Mouse (Mus musculus) adrenal gland, postnatal 10 days (tissue): Measurements from ENCODE around the gene Rpl36al. TPM values are rescaled to one million over a fixed set of nuclear protein-coding genes. Genes with fewer than 3 reads are reported as not detected.
A peak's percentile ranks its signal among the peaks of the same experiment; 100 is the strongest.

Source experiments
- DNase-seq: peaks from one replicate; pipeline ENCODE4 v3.0.0; 2021; ENCODE audit warnings: mixed read lengths
- long read RNA-seq, 2 experiments: library from polyadenylated mRNA; stranded (forward); transcript quantifications; one replicate each; pipeline ENCODE4 v2.0.0; 2021
- total RNA-seq, 2 experiments: library from RNA; stranded (reverse); gene quantifications; 2 replicates each; pipeline ENCODE4 v1.2.3; 2021

The Rpl36al gene
- 100 to 1,000 TPM; 453 to 493 TPM for total RNA-seq
- long read RNA-seq, experiment 1, transcript Rpl36al-202 (1 exons, 1,276 nt) = minor isoform, 48 of 480 reads
- long read RNA-seq, experiment 1, transcript Rpl36al-201 (2 exons, 526 nt) = major isoform, 421 of 480 reads
- long read RNA-seq, experiment 1, partial matches to known transcripts = 0 of 480 reads
- long read RNA-seq, experiment 1, other reads (novel, unspliced or antisense) = 7 of 480 reads
- long read RNA-seq, experiment 2, transcript Rpl36al-202 (1 exons, 1,276 nt) = minor isoform, 27 of 293 reads
- long read RNA-seq, experiment 2, transcript Rpl36al-201 (2 exons, 526 nt) = major isoform, 261 of 293 reads
- long read RNA-seq, experiment 2, partial matches to known transcripts = 0 of 293 reads
- long read RNA-seq, experiment 2, other reads (novel, unspliced or antisense) = 4 of 293 reads

- DNase-seq = peak; percentile 99
These were observed at the start of gene Rpl36al, which contains the start of gene Mgat2 for GRCm38 (mm10) chr12:69183583-69184308. TSS of gene Rpl36al (minus strand) at chr12:69184083. TSS of gene Mgat2 (plus strand) at chr12:69184157.

DNA sequence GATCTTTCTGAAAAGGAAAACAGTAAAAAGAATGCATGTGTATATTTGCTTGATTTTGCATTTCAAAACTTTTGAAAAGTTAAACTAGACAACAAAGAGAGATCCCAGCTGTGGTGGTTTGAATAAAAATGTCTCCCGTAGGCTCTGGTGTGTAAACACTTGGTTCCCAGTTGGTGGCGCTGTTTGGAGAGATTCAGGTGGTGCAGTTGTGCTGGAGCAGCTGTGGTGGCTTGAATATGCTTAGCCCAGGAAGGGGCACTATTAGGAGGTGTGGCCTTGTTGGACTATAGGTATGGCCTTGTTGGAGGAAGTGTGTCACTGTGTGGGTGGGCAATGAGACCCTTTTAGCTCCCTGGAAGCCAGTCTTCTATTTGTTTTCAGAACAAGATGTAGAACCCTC, 45.4 kb upstream of the Rpl36al start:
- peak; percentile 28 for DNase-seq

DNA sequence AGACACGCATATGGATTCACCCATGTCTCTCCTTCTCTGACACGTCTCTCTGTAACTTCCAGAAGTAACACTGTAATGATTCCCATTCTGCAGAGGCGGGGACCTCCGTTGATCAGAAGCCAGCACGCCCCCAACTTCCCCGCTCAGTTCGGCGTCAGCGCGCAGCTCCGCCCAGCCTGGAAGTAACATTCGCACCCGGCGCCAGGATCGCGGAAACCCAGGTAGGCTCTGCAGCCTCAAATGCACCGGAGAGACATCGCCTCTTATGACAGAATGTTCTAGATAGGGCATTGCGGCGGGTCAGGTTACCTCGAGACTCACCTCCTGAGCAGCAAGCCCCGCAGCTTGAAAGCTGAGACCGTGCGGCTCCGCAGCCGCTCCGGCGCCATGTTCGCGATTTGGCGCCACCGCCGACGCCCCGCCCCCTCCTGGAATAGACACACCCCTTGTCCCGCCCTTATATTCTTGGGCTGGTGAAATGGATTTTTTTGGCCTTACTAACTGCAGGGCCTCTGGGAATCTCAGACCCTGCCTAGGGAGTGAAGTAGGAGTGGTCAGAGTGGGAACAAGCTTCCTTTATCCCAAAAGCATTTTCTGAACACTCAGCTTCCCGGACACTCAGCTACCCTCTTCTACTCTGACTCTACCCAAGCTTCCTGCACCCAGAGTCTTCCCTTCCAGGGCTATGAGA, 44.0 kb upstream of the Rpl36al start, which contains the start of gene Pole2:
TSS of gene Pole2 (minus strand) at position 420 of the 691 bp plus-strand sequence.
- DNase-seq = peak; percentile 96

DNA sequence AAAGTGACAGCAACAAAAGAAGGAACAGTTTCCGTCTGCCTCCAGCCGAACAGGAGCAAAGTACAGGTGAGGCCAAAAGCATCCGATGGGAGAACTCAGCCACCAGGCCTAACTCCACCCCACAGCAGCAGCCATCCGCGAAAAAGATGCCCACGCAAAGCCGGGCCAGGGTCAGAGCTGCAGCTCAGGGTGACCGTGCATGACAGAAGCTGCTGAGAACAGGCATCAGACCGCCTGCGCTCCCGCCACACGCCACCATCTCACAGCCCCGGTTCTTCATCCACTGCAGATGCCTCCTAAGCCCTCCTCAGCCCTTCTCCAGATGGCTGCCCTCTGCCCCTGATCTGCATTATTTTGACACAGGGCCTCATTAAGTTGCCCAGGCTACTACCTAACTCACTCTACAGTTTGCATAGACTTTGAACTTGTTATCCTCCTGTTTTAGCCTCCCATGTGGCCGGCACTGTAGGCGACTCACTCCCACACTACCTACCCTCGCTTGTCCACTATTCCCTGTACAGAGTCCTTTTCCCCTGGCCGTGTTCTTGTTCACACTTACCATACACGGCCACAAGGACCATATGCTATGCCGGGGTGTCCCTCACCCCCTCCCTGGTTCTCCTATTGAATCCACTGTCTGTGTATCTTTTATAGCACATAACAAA, 36.9 kb upstream of the Rpl36al start:
- DNase-seq = no peak

DNA sequence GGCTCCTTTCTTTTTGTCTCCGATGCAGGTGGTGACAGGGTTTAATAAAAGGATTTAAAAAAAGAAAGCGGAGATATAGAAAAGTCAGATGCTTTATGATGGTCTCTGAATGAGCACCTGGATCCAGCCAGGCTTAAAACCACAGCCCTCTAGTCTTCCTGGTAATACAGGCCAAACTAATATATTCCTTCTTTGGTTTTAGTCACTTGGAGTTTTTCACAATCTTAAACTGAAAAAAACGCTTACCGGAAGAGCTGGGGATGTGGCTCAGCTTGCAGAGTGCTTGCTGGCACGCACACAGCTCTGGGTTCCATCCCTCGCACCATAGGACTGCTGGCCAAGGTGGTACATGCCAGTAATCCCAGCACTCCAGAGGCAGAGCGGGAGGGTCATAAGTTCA, 32.7 kb upstream of the Rpl36al start:
- DNase-seq = no peak

GRCm38 (mm10) chr12:69215000-69215785, 31.3 kb upstream of the Rpl36al start:
- peak; percentile 67 for DNase-seq

DNA sequence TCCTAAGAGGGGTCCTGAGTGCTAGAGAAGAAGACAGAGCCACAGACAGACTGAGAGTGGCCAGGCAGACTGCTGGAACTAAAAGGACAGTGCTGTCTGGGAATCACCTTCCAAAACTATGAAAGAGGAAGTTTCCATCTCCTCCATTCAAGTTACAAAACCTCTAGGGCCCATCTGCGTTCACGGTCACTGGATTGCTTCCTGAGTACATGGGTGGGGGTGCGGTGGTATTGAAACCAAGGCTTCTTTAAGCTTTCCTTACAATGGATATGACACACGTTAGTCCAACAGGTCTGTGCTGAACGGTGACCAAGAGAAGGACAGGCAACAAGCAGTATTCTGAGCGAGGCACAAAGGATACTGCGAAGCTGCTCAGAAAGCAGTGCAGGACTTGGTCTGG, 30.5 kb upstream of the Rpl36al start:
- DNase-seq = no peak

DNA sequence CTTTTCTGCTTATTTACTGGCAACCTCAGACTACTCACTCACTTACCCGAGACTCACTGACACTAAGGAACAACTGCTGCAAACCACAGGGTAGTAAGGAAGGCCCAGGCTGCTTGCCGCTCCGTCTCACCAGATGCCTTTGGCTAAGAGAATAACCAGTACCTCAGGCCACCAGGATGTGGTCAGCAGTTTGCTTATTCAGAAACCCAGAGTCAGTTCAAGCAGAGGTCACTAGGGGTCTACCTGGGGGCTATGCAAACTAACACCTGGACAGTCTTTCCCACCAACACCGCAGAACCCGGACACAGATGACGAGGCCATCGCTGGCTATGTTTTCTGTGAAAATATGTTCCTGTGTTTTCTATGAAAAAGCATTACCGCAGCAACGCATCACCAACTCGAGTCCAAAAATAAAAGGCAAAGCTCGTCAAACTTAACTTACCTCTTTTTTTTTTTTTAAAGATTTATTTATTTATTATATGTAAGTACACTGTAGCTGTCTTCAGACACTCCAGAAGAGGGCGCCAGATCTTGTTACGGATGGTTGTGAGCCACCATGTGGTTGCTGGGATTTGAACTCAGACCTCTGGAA, 29.4 kb upstream of the Rpl36al start:
- no peak for DNase-seq

DNA sequence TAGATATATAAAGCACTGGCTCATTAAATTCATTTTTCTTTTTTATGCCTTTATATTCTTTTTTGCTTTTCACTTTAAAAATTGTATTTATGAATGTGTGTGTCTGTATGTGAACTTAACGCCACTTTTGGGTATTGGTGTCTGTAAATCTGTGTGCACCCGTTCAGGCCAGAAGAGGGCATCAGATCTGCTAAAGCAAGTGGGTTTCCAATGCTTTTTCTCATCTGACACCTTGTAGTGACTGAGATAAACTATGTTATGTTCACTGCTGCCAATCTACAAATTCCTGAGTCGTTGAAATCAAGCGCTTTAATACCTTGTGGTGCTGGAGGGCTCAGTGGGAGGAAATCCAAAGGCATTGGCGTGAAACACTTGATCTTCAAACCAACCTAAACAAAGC, 27.2 kb upstream of the Rpl36al start:
- DNase-seq = no peak

DNA sequence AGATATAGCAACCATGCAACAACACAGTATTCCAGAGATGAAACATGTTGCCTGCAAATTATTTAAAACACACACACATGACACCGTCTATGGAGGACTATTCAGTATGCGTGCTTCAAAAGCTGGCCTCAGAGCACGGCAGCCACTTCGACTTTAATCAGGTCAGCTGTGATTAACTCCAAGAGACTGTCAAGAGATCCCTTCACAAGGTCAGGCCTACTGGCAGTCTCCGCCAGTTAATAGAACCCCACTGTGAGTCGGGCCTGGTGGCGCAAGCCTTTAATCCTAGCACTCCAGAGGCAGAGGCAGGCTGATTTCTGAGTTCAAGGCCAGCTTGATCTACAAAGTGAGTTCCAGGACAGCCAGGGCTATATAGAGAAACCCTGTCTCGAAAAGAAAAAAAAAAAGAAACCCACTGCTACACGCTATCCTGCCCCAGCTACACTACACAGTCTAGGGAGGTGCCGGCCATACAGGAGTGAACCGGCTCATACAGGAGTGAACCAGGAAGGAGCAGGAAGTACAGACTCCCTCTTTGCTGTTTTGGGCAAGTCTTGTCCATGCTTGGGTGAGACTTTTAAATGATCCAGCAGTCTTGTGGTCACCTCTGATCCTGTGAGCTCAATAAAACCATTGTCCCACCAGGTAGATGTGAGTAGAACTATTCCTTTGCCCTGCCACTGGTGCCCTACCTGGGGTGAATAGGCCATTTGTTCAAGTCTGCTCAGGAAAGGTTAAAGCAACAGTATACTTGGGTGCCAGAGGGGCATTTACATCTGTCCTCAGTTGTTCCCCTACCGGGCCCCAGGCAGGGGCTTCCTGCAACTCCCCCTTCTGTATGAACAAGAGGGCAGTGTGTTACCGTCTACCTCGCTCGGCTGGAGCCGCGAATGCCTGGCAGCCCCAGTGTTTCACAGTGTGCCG, 26.4 kb upstream of the Rpl36al start:
- DNase-seq = no peak

DNA sequence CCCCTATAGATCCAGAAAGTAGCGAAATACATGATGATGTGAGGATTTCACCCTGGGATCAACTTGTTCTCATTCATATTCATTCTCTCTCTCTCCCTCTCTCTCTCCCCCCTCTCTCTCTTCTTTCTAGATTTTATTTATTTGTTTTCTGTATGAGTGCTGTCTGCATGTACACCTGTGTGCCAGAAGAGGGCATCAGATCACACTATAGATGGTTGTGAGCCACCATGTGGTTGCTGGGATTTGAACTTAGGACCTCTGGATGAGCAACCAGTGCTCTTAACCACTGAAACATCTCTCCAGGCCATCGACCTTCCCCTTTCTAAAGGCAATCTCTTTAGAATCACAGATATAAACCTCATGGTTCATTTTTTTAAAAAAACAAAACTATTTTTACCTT, 24.6 kb upstream of the Rpl36al start:
- no peak for DNase-seq

DNA sequence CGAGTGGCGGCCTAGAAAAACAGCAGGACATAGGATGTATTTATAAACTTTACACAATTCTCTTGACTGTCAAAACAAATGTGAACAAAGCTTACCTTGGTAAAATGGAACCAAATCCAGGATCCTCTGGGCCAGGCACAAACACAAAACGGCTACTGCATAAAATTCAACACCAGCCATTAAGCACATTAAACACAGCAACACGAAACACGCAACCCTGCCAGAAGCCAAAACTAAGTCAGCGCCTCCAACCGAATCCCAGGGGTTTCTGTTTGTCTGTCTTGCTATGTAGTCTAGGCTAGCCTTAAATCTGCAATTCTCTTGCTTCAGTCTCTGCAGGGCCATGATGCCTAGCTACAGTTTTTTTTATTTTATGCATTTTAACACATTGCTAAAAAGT, 24.0 kb upstream of the Rpl36al start:
- no peak for DNase-seq

- no peak for DNase-seq
These were observed 23.5 kb upstream of the Rpl36al start for GRCm38 (mm10) chr12:69207396-69207795.

GRCm38 (mm10) chr12:69204052-69204833, 20.4 kb upstream of the Rpl36al start, which contains the start of gene Gm49384:
TSS of gene Gm49384 (minus strand) at chr12:69204267.
- DNase-seq = no peak

- DNase-seq = no peak
These were observed 15.1 kb upstream of the Rpl36al start for GRCm38 (mm10) chr12:69198985-69199384.

DNA sequence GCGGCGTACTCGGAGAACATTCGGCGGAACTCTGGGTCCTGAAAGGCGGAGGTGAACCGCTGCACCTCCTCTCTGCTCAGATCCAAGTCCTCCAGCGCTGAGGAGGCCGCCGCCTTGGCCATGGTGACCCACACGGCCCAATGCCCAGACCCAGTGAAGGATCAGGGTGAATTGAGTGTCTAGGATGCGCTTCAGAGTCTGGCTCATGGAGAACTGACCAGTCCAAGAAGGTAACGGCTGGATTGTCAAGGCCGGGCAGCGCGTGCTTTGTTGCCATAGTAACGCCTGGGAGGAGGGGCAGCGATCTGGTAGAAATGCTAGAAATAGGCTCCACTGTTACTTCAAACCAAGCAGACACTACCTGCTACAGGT, 14.3 kb upstream of the Rpl36al start, which contains the start of gene Dnaaf2:
TSS of gene Dnaaf2 (minus strand) at position 266 of the 372 bp plus-strand sequence.
- peak; percentile 90 for DNase-seq

DNA sequence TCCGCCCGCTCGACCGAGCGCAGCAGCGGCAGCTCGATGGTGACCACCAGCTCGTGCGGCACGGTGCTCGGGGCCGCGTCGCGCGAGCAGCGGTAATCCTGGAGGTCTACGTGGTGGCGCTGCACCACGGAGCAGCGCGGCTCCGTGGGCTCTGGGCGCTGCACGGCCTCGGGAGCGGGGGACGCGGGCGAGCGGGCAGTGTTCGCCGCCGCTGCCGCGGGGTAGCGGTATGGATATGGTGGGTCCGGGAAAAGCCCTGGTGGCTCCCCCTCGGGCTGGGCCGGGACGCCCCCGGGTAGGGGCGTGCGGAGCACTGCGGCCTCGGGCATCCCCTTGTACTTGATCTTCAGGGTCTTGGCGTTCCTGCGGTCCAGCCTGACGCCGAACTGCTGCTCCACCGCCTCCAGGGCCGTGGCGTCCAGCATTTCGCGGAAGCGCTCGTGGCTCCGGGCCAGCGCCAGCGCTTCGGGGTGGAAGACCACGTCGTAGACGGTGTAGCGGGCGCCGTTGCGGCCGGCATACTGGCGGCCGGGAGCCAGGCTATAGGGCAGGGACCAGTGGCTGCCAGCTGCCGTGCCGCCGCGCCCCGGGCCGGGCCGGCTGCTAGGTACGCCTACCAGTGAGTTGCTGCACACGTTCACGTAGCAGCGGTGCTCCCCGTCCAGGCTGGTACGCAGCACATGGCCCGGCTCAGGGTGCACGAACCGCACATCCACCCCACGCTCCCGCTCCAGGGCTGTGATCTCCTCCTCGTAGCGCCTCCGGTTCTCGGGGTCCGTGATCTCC, 13.7 kb upstream of the Rpl36al start:
- DNase-seq = peak; percentile 76
